8 mouse cellular contexts compared by ENCODE assay signal in the genomic region with DNA sequence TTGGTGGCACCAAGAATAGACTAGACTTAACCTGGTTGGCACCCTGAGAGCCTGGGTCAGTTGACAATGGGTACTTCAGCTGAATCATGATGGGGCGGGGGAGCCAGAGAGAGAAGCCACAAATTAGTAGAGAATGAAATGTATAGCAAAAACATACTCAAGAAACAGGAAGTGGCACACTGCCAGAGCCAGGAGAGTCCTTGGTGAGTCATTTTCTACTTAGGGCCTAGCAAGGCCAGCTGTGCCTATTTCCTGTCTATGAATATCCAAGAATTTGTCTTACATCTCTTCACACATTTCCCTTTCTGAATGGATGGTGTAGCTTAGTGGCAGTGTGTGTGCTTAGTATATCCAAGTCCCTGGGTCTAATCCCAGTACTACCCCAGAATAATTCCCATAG. TPM values are rescaled to one million over a fixed set of nuclear protein-coding genes. Genes with fewer than 3 reads are reported as not detected.
DNase-seq lines count a peak whose midpoint lies in the region; ATAC-seq and TF ChIP-seq lines count a peak whose summit lies in the region.

No protein-coding gene starts in this region.

- DNase-seq in MEL-GATA-1-ER (ENCODE audit: extremely low read depth, low read depth) = peak; percentile 83
- peak; percentile 26 for DNase-seq in lung, postnatal 25 days (ENCODE audit: low spot score)
- no peak for DNase-seq in forebrain, postnatal 0 days
- no peak for DNase-seq in cerebellum, adult 8-10 months
- no peak for DNase-seq in cerebellum, postnatal 36 days

- H3K27me3 ChIP-seq in kidney, embryonic 16.5 days (ENCODE audit: insufficient read depth, low read length) = no peaks in the 10 kb centered on the region
- no peaks in the 10 kb centered on the region for H3K27me3 ChIP-seq in kidney, embryonic 14.5 days (ENCODE audit: control insufficient read depth, insufficient read depth, low read length)
- no peaks in the 10 kb centered on the region for H3K27me3 ChIP-seq in forebrain, postnatal 0 days (ENCODE audit: insufficient read depth, low read length)

- TF ChIP-seq CTCF in forebrain, postnatal 0 days (IDR thresholded peaks at IDR 0.05; ENCODE audit: low read depth) = no peak

- WGBS in kidney, embryonic 16.5 days = 88% methylated on average over 1 of the region's 1 CpGs
- 92% methylated on average over 1 of the region's 1 CpGs for WGBS in kidney, embryonic 14.5 days
- WGBS in forebrain, postnatal 0 days = 82% methylated on average over 1 of the region's 1 CpGs

- H3K9me3 ChIP-seq in kidney, embryonic 16.5 days (ENCODE audit: low read length) = no peaks in the 10 kb centered on the region
- no peaks in the 10 kb centered on the region for H3K9me3 ChIP-seq in kidney, embryonic 14.5 days (ENCODE audit: control insufficient read depth, low read length)
- H3K9me3 ChIP-seq in forebrain, postnatal 0 days (ENCODE audit: low read length) = no peaks in the 10 kb centered on the region

- no peaks in the 10 kb centered on the region for H3K36me3 ChIP-seq in kidney, embryonic 16.5 days (ENCODE audit: insufficient read depth, low read length)
- H3K36me3 ChIP-seq in kidney, embryonic 14.5 days (ENCODE audit: control insufficient read depth, insufficient read depth, low read length) = no peaks in the 10 kb centered on the region
- no peaks in the 10 kb centered on the region for H3K36me3 ChIP-seq in forebrain, postnatal 0 days (ENCODE audit: insufficient read depth)

- 0 out of 2 replicates have a peak, but pooled peaks cover 4% of the 10 kb centered on the region for H3K4me1 ChIP-seq in kidney, embryonic 16.5 days (ENCODE audit: insufficient read depth, low read length)
- H3K4me1 ChIP-seq in kidney, embryonic 14.5 days (ENCODE audit: control insufficient read depth, insufficient read depth, low read length) = no peaks in the 10 kb centered on the region
- H3K4me1 ChIP-seq in forebrain, postnatal 0 days (ENCODE audit: insufficient read depth) = no peaks in the 10 kb centered on the region

- no peak overlapping the region for H3K27ac ChIP-seq in kidney, embryonic 16.5 days (ENCODE audit: low read length)
- no peak overlapping the region for H3K27ac ChIP-seq in kidney, embryonic 14.5 days (ENCODE audit: low read depth, low read length)
- no peak overlapping the region for H3K27ac ChIP-seq in forebrain, postnatal 0 days (ENCODE audit: low read depth, low read length)

- peak; percentile 35; the same call in 1 of the 2 replicates for ATAC-seq in kidney, embryonic 16.5 days (ENCODE audit: low FRiP score, low TSS enrichment)
- ATAC-seq in kidney, embryonic 14.5 days (ENCODE audit: low FRiP score, low TSS enrichment) = no peak
- ATAC-seq in granulocyte monocyte progenitor cell, adult 5-6 weeks (replicated peaks; ENCODE audit: poor library complexity, severe bottlenecking) = peak; percentile 97
- no peak for ATAC-seq in forebrain, postnatal 0 days

- H3K4me2 ChIP-seq in kidney, embryonic 16.5 days (replicated peaks; ENCODE audit: low read depth, low read length) = no peak overlapping the region
- H3K4me2 ChIP-seq in kidney, embryonic 14.5 days (replicated peaks; ENCODE audit: low read depth, low read length) = no peak overlapping the region
- H3K4me2 ChIP-seq in forebrain, postnatal 0 days (ENCODE audit: low read depth) = no peak overlapping the region

- H3K4me3 ChIP-seq in kidney, embryonic 16.5 days (ENCODE audit: low read length) = no peak overlapping the region
- no peak overlapping the region for H3K4me3 ChIP-seq in kidney, embryonic 14.5 days (ENCODE audit: low read length)
- no peak overlapping the region for H3K4me3 ChIP-seq in forebrain, postnatal 0 days (ENCODE audit: low read depth, low read length)

- H3K9ac ChIP-seq in kidney, embryonic 16.5 days (replicated peaks; ENCODE audit: low read length) = no peak overlapping the region
- H3K9ac ChIP-seq in kidney, embryonic 14.5 days (ENCODE audit: low read depth, low read length) = no peak overlapping the region
- no peak overlapping the region for H3K9ac ChIP-seq in forebrain, postnatal 0 days

RNA-seq across cellular contexts. Expression of a gene that starts 6.8 kb away (rescaled TPM):
- polyA plus RNA-seq in kidney, embryonic 16.5 days (2015; fragmentation: Nextera tagmentation; extraction: Ambion mirVana) = 120 and 126 TPM in 2 replicates
- 104 and 108 TPM in 2 replicates for polyA plus RNA-seq in kidney, embryonic 14.5 days (2014; fragmentation: Nextera tagmentation; extraction: Ambion mirVana)
- 77.9 and 82.3 TPM in 2 replicates for total RNA-seq in granulocyte monocyte progenitor cell, adult 5-6 weeks (2014; fragmentation: Nextera tagmentation)
- total RNA-seq in granulocyte monocyte progenitor cell, adult 5-6 weeks (2017) = 69.8 and 79.4 TPM in 2 replicates
- total RNA-seq in forebrain, postnatal 0 days (2014; rRNA removed) = 164 and 193 TPM in 2 replicates
- 199 and 218 TPM in 2 replicates for polyA plus RNA-seq in forebrain, postnatal 0 days (2015; fragmentation: Nextera tagmentation; extraction: Ambion mirVana)

Comparison
In these comparisons a context has a peak if more than half of its experiments do, and no peak if none do; other contexts are left out.
1. ATAC-seq: peak in kidney, embryonic 16.5 days (single experiment) and granulocyte monocyte progenitor cell, adult 5-6 weeks (single experiment); none in kidney, embryonic 14.5 days (single experiment) and forebrain, postnatal 0 days (single experiment).
2. DNase-seq: peak in MEL-GATA-1-ER (single experiment) and lung, postnatal 25 days (single experiment); none in forebrain, postnatal 0 days (single experiment), cerebellum, adult 8-10 months (single experiment) and cerebellum, postnatal 36 days (0 of 2).